Mouse (Mus musculus) embryo, embryonic 11.5 days (tissue): ENCODE measurements around the gene Mob3b.

Experiments used
- DNase-seq: peaks from one replicate; pipeline ENCODE4 v3.0.0-alpha.2; 2012; ENCODE audit warnings: low read depth, low spot score

Mob3b gene

DNA sequence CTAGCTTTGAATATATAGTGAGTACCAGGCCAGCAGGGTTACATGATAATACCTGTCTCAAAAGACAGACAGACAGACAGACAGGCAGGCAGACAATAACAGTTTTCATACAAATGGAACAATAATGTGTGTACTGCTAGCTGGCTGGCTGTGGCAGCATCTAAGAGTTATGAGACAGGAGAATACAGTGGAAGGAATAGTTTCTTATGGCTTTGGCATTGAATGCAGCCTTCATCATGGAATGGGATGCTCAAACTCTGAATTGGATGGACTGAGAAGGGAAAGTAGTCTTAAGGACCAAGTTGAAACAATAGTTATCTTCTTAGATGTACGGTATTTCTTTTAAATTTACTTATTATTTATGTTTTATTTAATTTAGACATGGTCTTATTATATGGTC, 258.0 kb downstream of the Mob3b start:
- DNase-seq = no peak
